Comparison of ENCODE assay signal across 18 mouse cellular contexts in the genomic region with DNA sequence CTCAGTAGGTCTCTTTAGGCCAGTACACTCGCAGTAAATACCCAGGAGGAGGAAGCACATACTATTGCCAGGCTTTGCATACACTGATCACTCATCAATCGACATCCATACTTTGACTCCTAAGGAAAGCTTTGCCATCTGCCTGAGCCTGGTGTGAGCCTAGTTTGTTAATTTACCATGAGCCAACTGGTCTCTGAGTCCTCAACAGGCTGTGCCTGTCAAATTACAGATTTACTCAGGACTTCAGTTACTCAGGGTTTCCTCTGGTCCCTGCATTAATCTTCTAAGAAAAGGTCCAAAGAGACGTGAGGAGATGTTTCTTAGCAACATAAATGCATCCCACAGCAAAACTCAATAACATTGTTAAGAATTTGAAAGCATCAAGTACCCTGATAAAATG.
"Had no signal": no experiment of that assay in that cellular context is flagged by ENCODE, and none has a peak within 500 bp of the region (broad histone marks: within the 10 kb centered on the region; RNA-seq: fewer than 3 reads in every experiment).

No protein-coding gene starts in this region.

- DNase-seq: lung, adult 18-20 months; lung, embryonic 14.5 days; lung, postnatal 10 days; lung, postnatal 4 days; retina, postnatal 1 day; right cerebral cortex, adult 18-20 months; right cerebral cortex, postnatal 25 days; right cerebral cortex, postnatal 4 days; spleen, adult 18-20 months; thymus, adult 18-20 months; thymus, postnatal 25 days; thymus, postnatal 4 days had no signal

- H3K4me1 ChIP-seq: neural tube, embryonic 13.5 days; neural tube, embryonic 15.5 days had no signal

- ATAC-seq: midbrain, embryonic 16.5 days had no signal

- H3K27ac ChIP-seq: midbrain, embryonic 10.5 days; midbrain, embryonic 12.5 days; neural tube, embryonic 13.5 days; neural tube, embryonic 15.5 days had no signal

- H3K4me3 ChIP-seq: midbrain, embryonic 10.5 days; midbrain, embryonic 12.5 days; myocyte; neural tube, embryonic 13.5 days; neural tube, embryonic 15.5 days had no signal

- H3K9me3 ChIP-seq: midbrain, embryonic 10.5 days; midbrain, embryonic 12.5 days; neural tube, embryonic 13.5 days; neural tube, embryonic 15.5 days had no signal

- H3K36me3 ChIP-seq: midbrain, embryonic 10.5 days; midbrain, embryonic 12.5 days; neural tube, embryonic 13.5 days; neural tube, embryonic 15.5 days had no signal

- H3K27me3 ChIP-seq: midbrain, embryonic 12.5 days; neural tube, embryonic 13.5 days; neural tube, embryonic 15.5 days had no signal

- H3K9ac ChIP-seq: lung, embryonic 14.5 days; midbrain, embryonic 12.5 days; neural tube, embryonic 13.5 days; neural tube, embryonic 15.5 days had no signal

- H3K4me2 ChIP-seq: lung, embryonic 14.5 days; midbrain, embryonic 12.5 days; neural tube, embryonic 13.5 days; neural tube, embryonic 15.5 days had no signal
